Mouse (Mus musculus): ENCODE results near the gene Hmx1. TPM values are rescaled to one million over a fixed set of nuclear protein-coding genes. Genes with fewer than 3 reads are reported as not detected.

Gene Hmx1
- polyA plus RNA-seq (2014; fragmentation: Illumina TruSeq; extraction: RNeasy Lipid Tissue Mini Kit (QIAGEN cat#74804)): not detected

DNA sequence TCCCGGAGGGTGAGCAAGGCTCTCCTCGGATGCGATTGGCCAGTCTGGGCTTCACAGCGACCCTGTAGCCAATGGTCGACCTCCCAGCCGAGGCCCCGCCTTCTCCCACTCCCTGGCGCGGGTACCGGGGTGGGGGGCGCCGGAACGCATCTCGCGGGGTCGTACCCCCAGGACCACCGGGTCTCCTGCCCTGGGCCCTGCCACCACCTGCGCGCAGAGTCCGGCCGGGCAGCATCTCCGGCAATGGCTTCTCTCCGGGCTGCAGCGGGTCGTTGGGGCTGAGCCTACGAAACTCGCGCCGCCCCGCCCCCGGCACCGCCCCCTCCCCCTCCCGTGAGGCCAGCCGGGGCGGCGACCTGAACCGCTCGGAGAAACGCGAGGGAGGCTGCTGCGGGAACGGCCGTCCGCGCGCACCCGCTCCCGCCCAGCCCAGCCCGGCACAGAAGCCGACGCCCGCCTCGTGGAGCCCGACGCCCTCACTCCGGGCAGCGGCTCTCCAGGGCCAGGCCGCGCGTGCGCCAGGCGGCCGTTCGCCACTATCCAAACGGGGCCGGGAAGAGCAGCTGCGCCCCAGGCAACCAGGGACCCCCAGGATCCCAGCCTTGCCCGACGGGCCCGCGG lies at the start of gene Hmx1:
TSS of gene Hmx1 (plus strand) at position 618 of the 621 bp plus-strand sequence.

Other genes starting within 250 kb of the Hmx1 start
- not detected for gene Adra2c, start 110.8 kb upstream of the Hmx1 start, polyA plus RNA-seq (2014; fragmentation: Illumina TruSeq; extraction: RNeasy Lipid Tissue Mini Kit (QIAGEN cat#74804))
- gene Cpz, start 136.6 kb downstream of the Hmx1 start, polyA plus RNA-seq (2014; fragmentation: Illumina TruSeq; extraction: RNeasy Lipid Tissue Mini Kit (QIAGEN cat#74804)): not detected
- gene Trmt44, start 186.0 kb downstream of the Hmx1 start, polyA plus RNA-seq (2014; fragmentation: Illumina TruSeq; extraction: RNeasy Lipid Tissue Mini Kit (QIAGEN cat#74804)): 1.8 TPM
- gene Acox3, start 193.9 kb downstream of the Hmx1 start, polyA plus RNA-seq (2014; fragmentation: Illumina TruSeq; extraction: RNeasy Lipid Tissue Mini Kit (QIAGEN cat#74804)): 6.5 TPM